Mouse (Mus musculus) gastrocnemius, postnatal 14 days (tissue): ENCODE results near the gene Recql5. TPM values are rescaled to one million over a fixed set of nuclear protein-coding genes. Genes with fewer than 3 reads are reported as not detected.
A peak's percentile ranks its signal among the peaks of the same experiment; 100 is the strongest.
"Not testable (repeated sequence)": the region's sequence is repeated elsewhere in the genome, so short reads cannot be mapped to it uniquely, and the experiment has no call there.

ENCODE experiments used
- DNase-seq: peaks from one replicate; pipeline ENCODE4 v3.0.0; 2021; ENCODE audit warnings: mixed read lengths
- intact Hi-C: fragments of 180-260 bp; cut with DNase I; formaldehyde crosslinking; loops from one replicate; pipeline ENCODE4 v1.15.1; 2025; ENCODE audit warnings: low total_unique reads
- total RNA-seq, 2 experiments: library from RNA; stranded (reverse); gene quantifications; 2 replicates each; pipeline ENCODE4 v1.2.3; 2021

Recql5 gene
- total RNA-seq, 2 experiments from 2014 or later, result 5.7 to 6.3 TPM

- DNase-seq, result no peak
- intact Hi-C loops, result no loop called here
Measured at GRCm38 (mm10) chr11:115878071-115878470, 55.2 kb downstream of the Recql5 start.

GRCm38 (mm10) chr11:115877174-115877755 is 56.0 kb downstream of the Recql5 start:
- intact Hi-C loops, result no loop called here
- no peak for DNase-seq

- intact Hi-C loops, result no loop called here
- DNase-seq, result no peak
Measured at GRCm38 (mm10) chr11:115876438-115876837, 56.8 kb downstream of the Recql5 start.

GRCm38 (mm10) chr11:115875935-115876334 is 57.3 kb downstream of the Recql5 start:
- DNase-seq, result no peak
- intact Hi-C loops, result no loop called here

- DNase-seq, result no peak
- intact Hi-C loops, result no loop called here
Measured at GRCm38 (mm10) chr11:115872437-115872836, 60.8 kb downstream of the Recql5 start.

GRCm38 (mm10) chr11:115869393-115869792 is 63.9 kb downstream of the Recql5 start:
- intact Hi-C loops, result no loop called here
- DNase-seq, result no peak

- intact Hi-C loops, result no loop called here
- no peak for DNase-seq
Measured at GRCm38 (mm10) chr11:115863895-115864294, 69.4 kb downstream of the Recql5 start.

- DNase-seq, result peak; percentile 92
- intact Hi-C loops, result no loop called here
Measured at GRCm38 (mm10) chr11:115859143-115859945, 73.9 kb downstream of the Recql5 start.

GRCm38 (mm10) chr11:115858354-115858753 is 74.9 kb downstream of the Recql5 start, which contains the start of gene Myo15b:
Gene Myo15b, plus strand, starts transcription at chr11:115858406.
- intact Hi-C loops, result no loop called here
- no peak for DNase-seq

- intact Hi-C loops, result no loop called here
- no peak for DNase-seq
Measured at GRCm38 (mm10) chr11:115857936-115858335, 75.3 kb downstream of the Recql5 start.

GRCm38 (mm10) chr11:115857146-115857545 is 76.1 kb downstream of the Recql5 start:
- DNase-seq, intact Hi-C loops: not testable (repeated sequence)

GRCm38 (mm10) chr11:115854674-115855073 is 78.6 kb downstream of the Recql5 start:
- intact Hi-C loops, result no loop called here
- DNase-seq, result no peak

GRCm38 (mm10) chr11:115845819-115846218 is 87.5 kb downstream of the Recql5 start:
- intact Hi-C loops, result no loop called here
- no peak for DNase-seq

- no peak for DNase-seq
- intact Hi-C loops, result no loop called here
Measured at GRCm38 (mm10) chr11:115844240-115844639, 89.0 kb downstream of the Recql5 start.

GRCm38 (mm10) chr11:115843891-115844239 is 89.4 kb downstream of the Recql5 start:
- intact Hi-C loops, result no loop called here
- no peak for DNase-seq

- DNase-seq, result no peak
- intact Hi-C loops, result no loop called here
Measured at GRCm38 (mm10) chr11:115843141-115843890, 90.0 kb downstream of the Recql5 start.

Other genes with a start within 250 kb of the Recql5 start
- gene Grb2, start 224.9 kb downstream of the Recql5 start, total RNA-seq, result 10 to 100 TPM; 76.5 to 93.9 TPM
- gene Tmem94, start 168.0 kb downstream of the Recql5 start, total RNA-seq, result 10 to 100 TPM; 52.7 to 61.5 TPM
- gene Caskin2, start 119.8 kb downstream of the Recql5 start, total RNA-seq, result 10 to 100 TPM; 18.4 to 20.1 TPM
- 1 to 10 TPM; 5.8 to 7.8 TPM for gene Tsen54, start 118.8 kb downstream of the Recql5 start, total RNA-seq
- gene Llgl2, start 109.4 kb downstream of the Recql5 start, total RNA-seq, result 10 to 100 TPM; 11.2 to 11.5 TPM
- under 1 TPM in 1 of 2 experiments, not detected in 1; 0.09 TPM for gene Myo15b, start 75.1 kb downstream of the Recql5 start, total RNA-seq
- 1 to 10 TPM; 2.2 to 2.4 TPM for gene Smim5, start 33.5 kb downstream of the Recql5 start, total RNA-seq
- not detected for gene Smim6, start 21.5 kb downstream of the Recql5 start, total RNA-seq
- gene Sap30bp, start 195 bp downstream of the Recql5 start, total RNA-seq, result 10 to 100 TPM; 13.1 to 15.2 TPM
- gene Itgb4, start 41.2 kb upstream of the Recql5 start, total RNA-seq, result 1 to 10 TPM; 1.9 to 6.7 TPM
- gene Galk1, start 79.2 kb upstream of the Recql5 start, total RNA-seq, result 10 to 100 TPM in 1 of 2 experiments, 1 to 10 TPM in 1; 7.2 to 11.3 TPM
- gene H3f3b, start 94.5 kb upstream of the Recql5 start, total RNA-seq, result 100 to 1,000 TPM; 132 to 170 TPM
- gene Unk, start 96.8 kb upstream of the Recql5 start, total RNA-seq, result 1 to 10 TPM; 7.3 to 7.7 TPM
- gene Unc13d, start 144.5 kb upstream of the Recql5 start, total RNA-seq, result under 1 TPM; 0.31 to 0.33 TPM
- 10 to 100 TPM; 61.6 to 65.3 TPM for gene Wbp2, start 153.5 kb upstream of the Recql5 start, total RNA-seq
- 10 to 100 TPM; 21.2 to 21.3 TPM for gene Trim47, start 193.7 kb upstream of the Recql5 start, total RNA-seq
- 1 to 10 TPM; 3.3 to 3.5 TPM for gene Trim65, start 197.7 kb upstream of the Recql5 start, total RNA-seq
- gene Mrpl38, start 205.4 kb upstream of the Recql5 start, total RNA-seq, result 10 to 100 TPM; 41.8 to 49.5 TPM
- 10 to 100 TPM in 1 of 2 experiments, 1 to 10 TPM in 1; 9.1 to 11.6 TPM for gene Fbf1, start 234.7 kb upstream of the Recql5 start, total RNA-seq